Mouse (Mus musculus) embryonic facial prominence, embryonic 14.5 days (tissue): ENCODE measurements around the gene Carhsp1. TPM values are rescaled to one million over a fixed set of nuclear protein-coding genes. Genes with fewer than 3 reads are reported as not detected.

Source experiments
- ATAC-seq: fragments of 200-750 bp; cut with Nextera tagmentation; 2 replicates; pipeline ENCODE4 v1.8.0; 2017; ENCODE audit warnings: low read depth, moderate number of reproducible peaks, moderate TSS enrichment
- DNase-seq: peaks from one replicate; pipeline ENCODE4 v3.0.0-alpha.2; 2015; ENCODE audit warnings: low spot score
- H3K27ac ChIP-seq: fragments of 300-500 bp; sonication (generic); replicated peaks from 2 replicates; pipeline ENCODE4 v1.5.1; 2014; ENCODE audit warnings: low read depth, mild to moderate bottlenecking, low read length, moderate library complexity
- H3K27me3 ChIP-seq: fragments of 300-500 bp; sonication (generic); replicated peaks from 2 replicates; pipeline ENCODE4 v1.6.1; 2014; ENCODE audit warnings: low read length; ENCODE audit not compliant: control insufficient read depth, insufficient read depth
- H3K36me3 ChIP-seq: fragments of 300-500 bp; sonication (generic); 2 replicates; pipeline ENCODE4 v1.6.1; 2014; ENCODE audit warnings: low read length, mixed read lengths; ENCODE audit not compliant: control insufficient read depth, insufficient read depth
- H3K4me1 ChIP-seq: fragments of 300-500 bp; sonication (generic); 2 replicates; pipeline ENCODE4 v1.6.1; 2014; ENCODE audit warnings: antibody characterized with exemption, low read length; ENCODE audit not compliant: control insufficient read depth, insufficient read depth
- H3K4me2 ChIP-seq: fragments of 300-500 bp; sonication (generic); 2 replicates; pipeline ENCODE4 v1.6.1; 2014; ENCODE audit warnings: low read depth, mild to moderate bottlenecking, low read length, moderate library complexity, mixed read lengths
- H3K4me3 ChIP-seq: fragments of 300-500 bp; sonication (generic); 2 replicates; pipeline ENCODE4 v1.5.1; 2014; ENCODE audit warnings: low read depth, mild to moderate bottlenecking, low read length
- H3K9ac ChIP-seq: fragments of 300-500 bp; sonication (generic); 2 replicates; pipeline ENCODE4 v1.6.1; 2014; ENCODE audit warnings: low read depth, mild to moderate bottlenecking, low read length, moderate library complexity, mixed read lengths
- H3K9me3 ChIP-seq: fragments of 300-500 bp; sonication (generic); 2 replicates; pipeline ENCODE4 v1.6.1; 2016; ENCODE audit warnings: low read length; ENCODE audit not compliant: control insufficient read depth
- WGBS: fragments of 180-500 bp; shearing (Covaris S2); extraction: QIAGEN DNeasy Blood & Tissue Kit; methylation state at CpG from one replicate; pipeline ENCODE4 v1.1.7; 2014; 5-methylcytosine and 5-hydroxymethylcytosine counted together
- polyA plus RNA-seq: library from polyadenylated mRNA; unstranded; fragments of >200 nt; fragmentation: Nextera tagmentation; extraction: Ambion mirVana; gene quantifications from 2 replicates; pipeline ENCODE4 v1.2.1, GENCODE M21; 2014

The Carhsp1 gene
- polyA plus RNA-seq, 1 experiment from 2014 or later: 29.2 TPM

- H3K4me2 ChIP-seq: peak overlapping the region; percentile 76
- H3K9ac ChIP-seq: peak overlapping the region; percentile 47; the same call in 1 of the 2 replicates
- no peak overlapping the region for H3K27ac ChIP-seq
- DNase-seq: no peak
- ATAC-seq: no peak
- peak overlapping the region; percentile 67 for H3K4me3 ChIP-seq
- WGBS: under 1% methylated on average over 18 of the region's 18 CpGs
- H3K36me3 ChIP-seq: no peaks in the 10 kb centered on the region
- H3K27me3 ChIP-seq: no peaks in the 10 kb centered on the region; the same call in 1 of the 2 replicates
- H3K9me3 ChIP-seq: no peaks in the 10 kb centered on the region
- H3K4me1 ChIP-seq: peaks cover 13% of the 10 kb centered on the region
Observed at GRCm38 (mm10) chr16:8672350-8672687, 364 bp upstream of the Carhsp1 start.

GRCm38 (mm10) chr16:8670041-8671035, 1.6 kb downstream of the Carhsp1 start:
- ATAC-seq (peak; percentile 38), DNase-seq (peak; percentile 71)
- peak overlapping the region; percentile 76 for H3K4me2 ChIP-seq
- H3K4me3 ChIP-seq: peak overlapping the region; percentile 67
- H3K4me1 ChIP-seq: peaks cover 13% of the 10 kb centered on the region
- WGBS: 7% methylated on average over 14 of the region's 15 CpGs
- peak overlapping the region; percentile 68 for H3K9ac ChIP-seq
- H3K27me3 ChIP-seq: no peaks in the 10 kb centered on the region; the same call in 1 of the 2 replicates
- peak overlapping the region; percentile 79; the same call in 1 of the 2 replicates for H3K27ac ChIP-seq
- no peaks in the 10 kb centered on the region; the same call in 1 of the 2 replicates for H3K36me3 ChIP-seq
- no peaks in the 10 kb centered on the region for H3K9me3 ChIP-seq

- Histone ChIP-seq H3K9me3 (no peaks in the 10 kb centered on the region), H3K4me1 (peaks cover 13% of the 10 kb centered on the region), H3K27ac (no peak overlapping the region; the same call in 1 of the 2 replicates), H3K36me3 (no peaks in the 10 kb centered on the region; the same call in 1 of the 2 replicates), H3K9ac (peak overlapping the region; percentile 68), H3K4me3 (peak overlapping the region; percentile 67; the same call in 1 of the 2 replicates), H3K27me3 (no peaks in the 10 kb centered on the region; the same call in 1 of the 2 replicates), H3K4me2 (peak overlapping the region; percentile 76)
- no peak for ATAC-seq
- no peak for DNase-seq
- WGBS: 48% methylated on average over 5 of the region's 5 CpGs
Observed at GRCm38 (mm10) chr16:8669432-8669831, 2.5 kb downstream of the Carhsp1 start.

- ATAC-seq (no peak), DNase-seq (no peak)
- H3K27ac ChIP-seq: no peak overlapping the region
- no peaks in the 10 kb centered on the region for H3K9me3 ChIP-seq
- no peak overlapping the region for H3K4me2 ChIP-seq
- H3K27me3 ChIP-seq: no peaks in the 10 kb centered on the region; the same call in 1 of the 2 replicates
- peaks cover under 1% of the 10 kb centered on the region; the same call in 1 of the 2 replicates for H3K36me3 ChIP-seq
- no peak overlapping the region for H3K4me3 ChIP-seq
- 74% methylated on average over 2 of the region's 2 CpGs for WGBS
- no peak overlapping the region for H3K9ac ChIP-seq
- peaks cover 13% of the 10 kb centered on the region for H3K4me1 ChIP-seq
Observed at GRCm38 (mm10) chr16:8668386-8668785, 3.6 kb downstream of the Carhsp1 start.

GRCm38 (mm10) chr16:8667814-8668213, 4.1 kb downstream of the Carhsp1 start:
- WGBS: 59% methylated on average over 4 of the region's 4 CpGs
- H3K4me2 ChIP-seq: no peak overlapping the region
- no peak for ATAC-seq

GRCm38 (mm10) chr16:8667261-8667660, 4.7 kb downstream of the Carhsp1 start:
- DNase-seq (no peak), ATAC-seq (no peak)
- Histone ChIP-seq H3K27ac (no peak overlapping the region), H3K27me3 (no peaks in the 10 kb centered on the region), H3K9me3 (no peaks in the 10 kb centered on the region), H3K4me1 (peaks cover 13% of the 10 kb centered on the region), H3K36me3 (peaks cover 10% of the 10 kb centered on the region), H3K9ac (no peak overlapping the region), H3K4me3 (no peak overlapping the region), H3K4me2 (no peak overlapping the region)
- 80% methylated on average over 7 of the region's 7 CpGs for WGBS

More at GRCm38 (mm10) chr16:8667814-8668213, 4.1 kb downstream of the Carhsp1 start:
- Histone ChIP-seq H3K9ac (no peak overlapping the region), H3K27ac (no peak overlapping the region), H3K4me1 (peaks cover 13% of the 10 kb centered on the region), H3K27me3 (no peaks in the 10 kb centered on the region; the same call in 1 of the 2 replicates), H3K9me3 (no peaks in the 10 kb centered on the region), H3K36me3 (peaks cover 5% of the 10 kb centered on the region), H3K4me3 (no peak overlapping the region)
- DNase-seq: no peak

GRCm38 (mm10) chr16:8666452-8666851, 5.5 kb downstream of the Carhsp1 start:
- DNase-seq (peak; percentile 30), ATAC-seq (no peak)
- no peak overlapping the region for H3K9ac ChIP-seq
- H3K9me3 ChIP-seq: no peaks in the 10 kb centered on the region
- H3K27ac ChIP-seq: no peak overlapping the region
- peaks cover 13% of the 10 kb centered on the region for H3K4me1 ChIP-seq
- no peak overlapping the region for H3K4me3 ChIP-seq
- H3K27me3 ChIP-seq: no peaks in the 10 kb centered on the region
- H3K4me2 ChIP-seq: no peak overlapping the region
- peaks cover 17% of the 10 kb centered on the region for H3K36me3 ChIP-seq
- WGBS: 50% methylated on average over 2 of the region's 2 CpGs

GRCm38 (mm10) chr16:8665367-8665766, 6.6 kb downstream of the Carhsp1 start:
- ATAC-seq: no peak
- DNase-seq: no peak
- H3K9ac ChIP-seq: no peak overlapping the region
- WGBS: 80% methylated on average over 5 of the region's 5 CpGs
- H3K27me3 ChIP-seq: no peaks in the 10 kb centered on the region
- H3K27ac ChIP-seq: no peak overlapping the region
- peaks cover 7% of the 10 kb centered on the region for H3K4me1 ChIP-seq
- H3K36me3 ChIP-seq: peaks cover 19% of the 10 kb centered on the region
- no peak overlapping the region for H3K4me2 ChIP-seq
- no peaks in the 10 kb centered on the region for H3K9me3 ChIP-seq
- H3K4me3 ChIP-seq: no peak overlapping the region
